Mouse (Mus musculus) spleen, adult 2 months (tissue): ENCODE data around the gene Itpr1. TPM values are rescaled to one million over a fixed set of nuclear protein-coding genes. Genes with fewer than 3 reads are reported as not detected.

Experiments
- DNase-seq, 2 experiments: peaks; one replicate each; pipeline versions ENCODE4 v3.0.0 to v3.0.0-alpha.2; 2012 to 2021; ENCODE audit warnings: low spot score in 2 of 2, low read depth in 1 of 2
- H3K27ac ChIP-seq: fragments of 200-500 bp; 2 replicates; pipeline ENCODE4 v1.5.1; 2012; ENCODE audit warnings: low read length, inconsistent platforms; ENCODE audit not compliant: insufficient read depth
- H3K27me3 ChIP-seq: fragments of 200-500 bp; 2 replicates; pipeline ENCODE4 v1.6.1; 2012; ENCODE audit warnings: mild to moderate bottlenecking, moderate library complexity, low read length, inconsistent platforms; ENCODE audit not compliant: control insufficient read depth, insufficient read depth
- H3K36me3 ChIP-seq: fragments of 200-500 bp; 2 replicates; pipeline ENCODE4 v1.6.1; 2012; ENCODE audit warnings: mild to moderate bottlenecking, low read length, inconsistent platforms; ENCODE audit not compliant: control insufficient read depth, insufficient read depth
- H3K4me1 ChIP-seq: fragments of 200-500 bp; 2 replicates; pipeline ENCODE4 v1.6.1; 2011; ENCODE audit warnings: inconsistent platforms; ENCODE audit not compliant: control insufficient read depth, insufficient read depth, insufficient read length
- H3K4me3 ChIP-seq: fragments of 200-500 bp; 2 replicates; pipeline ENCODE4 v1.5.1; 2011; ENCODE audit warnings: mild to moderate bottlenecking, inconsistent platforms; ENCODE audit not compliant: insufficient read depth, insufficient read length; ENCODE audit errors: extremely low read depth
- CTCF ChIP-seq: fragments of 200-500 bp; IDR thresholded peaks from 2 replicates; pipeline ENCODE4 v1.5.1; 2011; ENCODE audit warnings: mild to moderate bottlenecking, inconsistent platforms; ENCODE audit not compliant: insufficient read depth, insufficient read length, insufficient replicate concordance; ENCODE audit errors: extremely low read depth
- POLR2A ChIP-seq: fragments of 200-500 bp; IDR thresholded peaks from 2 replicates; pipeline ENCODE4 v1.6.1; 2011; ENCODE audit warnings: low read depth, low read length, inconsistent platforms
- WGBS: fragments of 180-500 bp; shearing (Covaris S2); methylation state at CpG from one replicate; pipeline ENCODE4 v1.1.7; 2018; 5-methylcytosine and 5-hydroxymethylcytosine counted together
- polyA plus RNA-seq: library from polyadenylated mRNA; depleted of rRNA; stranded (reverse); fragments of >200 nt; gene quantifications from 2 replicates; pipeline ENCODE4 v1.2.3, GENCODE M21; 2012

Itpr1 gene
- polyA plus RNA-seq, 1 experiment: 17.9 TPM

DNA sequence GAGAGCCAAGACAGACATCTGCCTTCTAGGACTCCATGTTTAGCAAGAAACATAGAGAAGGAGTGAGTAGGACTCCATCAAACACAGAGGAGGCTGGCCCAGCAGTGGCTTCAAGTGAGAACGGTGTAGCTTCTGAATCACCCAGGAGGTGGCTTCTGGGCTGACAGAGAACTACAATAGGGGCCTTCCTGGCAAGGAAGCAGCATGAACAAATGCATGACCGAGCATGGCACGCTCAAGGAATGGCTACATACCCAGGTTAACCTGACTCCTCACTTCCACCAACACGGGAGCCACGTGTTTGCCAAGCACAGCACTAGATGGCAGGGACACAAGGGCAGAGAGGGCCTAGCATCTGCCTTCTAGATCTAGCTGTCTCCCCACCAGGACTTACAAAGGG, 332.6 kb downstream of the Itpr1 start:
- Histone ChIP-seq H3K4me1 (peaks cover 7% of the 10 kb centered on the region; the same call in 1 of the 2 replicates), H3K27ac (no peak overlapping the region), H3K4me3 (no peak overlapping the region), H3K27me3 (no peaks in the 10 kb centered on the region), H3K36me3 (peaks cover 9% of the 10 kb centered on the region)
- TF ChIP-seq POLR2A (no peak), CTCF (no peak)
- 82% methylated on average over 5 of the region's 5 CpGs for WGBS
- no peak for DNase-seq

GRCm38 (mm10) chr6:108548413-108548812, 335.5 kb downstream of the Itpr1 start:
- Histone ChIP-seq H3K4me3 (no peak overlapping the region), H3K27ac (no peak overlapping the region), H3K27me3 (no peaks in the 10 kb centered on the region), H3K36me3 (peaks cover 3% of the 10 kb centered on the region), H3K4me1 (peaks cover 7% of the 10 kb centered on the region; the same call in 1 of the 2 replicates)
- WGBS: 63% methylated on average over 3 of the region's 3 CpGs
- no peak for DNase-seq
- TF ChIP-seq POLR2A (no peak), CTCF (no peak)

- Histone ChIP-seq H3K36me3 (no peaks in the 10 kb centered on the region), H3K4me3 (no peak overlapping the region), H3K4me1 (peaks cover 7% of the 10 kb centered on the region; the same call in 1 of the 2 replicates), H3K27me3 (no peaks in the 10 kb centered on the region), H3K27ac (peak overlapping the region; percentile 17; the same call in 1 of the 2 replicates)
- peak; percentile 72 to 87 for DNase-seq
- TF ChIP-seq POLR2A (no peak), CTCF (no peak)
- WGBS: 16% methylated on average over 6 of the region's 6 CpGs
These were observed 336.6 kb downstream of the Itpr1 start for GRCm38 (mm10) chr6:108549495-108549935.

- Histone ChIP-seq H3K27ac (no peak overlapping the region), H3K27me3 (no peaks in the 10 kb centered on the region), H3K4me1 (peaks cover 9% of the 10 kb centered on the region; the same call in 1 of the 2 replicates), H3K36me3 (no peaks in the 10 kb centered on the region), H3K4me3 (no peak overlapping the region)
- DNase-seq: no peak
- 94% methylated on average over 12 of the region's 12 CpGs for WGBS
- no peak for TF ChIP-seq CTCF
These were observed 339.1 kb downstream of the Itpr1 start for GRCm38 (mm10) chr6:108551725-108552620.

- TF ChIP-seq POLR2A (no peak), CTCF (no peak)
- H3K36me3 ChIP-seq: no peaks in the 10 kb centered on the region
- H3K4me3 ChIP-seq: no peak overlapping the region
- WGBS: 56% methylated on average over 3 of the region's 3 CpGs
- H3K27me3 ChIP-seq: no peaks in the 10 kb centered on the region
- no peak overlapping the region for H3K27ac ChIP-seq
- H3K4me1 ChIP-seq: peaks cover 9% of the 10 kb centered on the region; the same call in 1 of the 2 replicates
- no peak for DNase-seq
These were observed 340.1 kb downstream of the Itpr1 start for GRCm38 (mm10) chr6:108553013-108553412.

- Histone ChIP-seq H3K4me1 (peaks cover 11% of the 10 kb centered on the region; the same call in 1 of the 2 replicates), H3K27me3 (no peaks in the 10 kb centered on the region), H3K27ac (no peak overlapping the region), H3K36me3 (no peaks in the 10 kb centered on the region), H3K4me3 (no peak overlapping the region)
- DNase-seq: no peak
- 63% methylated on average over 4 of the region's 4 CpGs for WGBS
- TF ChIP-seq CTCF: no peak
- no peak for TF ChIP-seq POLR2A
These were observed 340.6 kb downstream of the Itpr1 start for GRCm38 (mm10) chr6:108553536-108553935.

DNA sequence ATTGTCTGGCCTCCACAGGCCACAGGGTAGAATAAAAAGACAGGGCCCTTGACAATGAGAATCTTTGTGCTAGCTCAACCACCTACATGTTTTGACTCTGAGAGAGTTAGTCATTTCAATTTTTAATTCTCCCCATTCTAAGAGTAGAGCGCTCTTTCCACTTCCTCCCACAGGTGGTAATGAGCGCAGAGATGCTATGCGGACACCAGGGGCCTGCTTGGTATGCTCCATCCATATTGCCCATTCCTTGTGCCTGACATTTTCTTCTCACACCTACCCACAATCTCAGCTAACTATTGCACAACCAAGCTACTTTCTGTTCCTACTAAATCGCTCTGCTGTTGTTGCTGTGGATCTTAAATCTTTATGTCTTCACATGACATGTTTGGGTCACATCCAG, 341.5 kb downstream of the Itpr1 start:
- H3K27me3 ChIP-seq: no peaks in the 10 kb centered on the region
- no peak overlapping the region for H3K4me3 ChIP-seq
- 87% methylated on average over 4 of the region's 4 CpGs for WGBS
- no peaks in the 10 kb centered on the region for H3K36me3 ChIP-seq
- no peak for DNase-seq
- no peak overlapping the region for H3K27ac ChIP-seq
- TF ChIP-seq CTCF: no peak
- TF ChIP-seq POLR2A: no peak
- peaks cover 5% of the 10 kb centered on the region; the same call in 1 of the 2 replicates for H3K4me1 ChIP-seq
